Mouse (Mus musculus): ENCODE data around the gene Mgat4a. TPM values are rescaled to one million over a fixed set of nuclear protein-coding genes. Genes with fewer than 3 reads are reported as not detected.
A peak's percentile ranks its signal among the peaks of the same experiment; 100 is the strongest.

Gene Mgat4a
- polyA plus RNA-seq, 1 experiment: 20.6 TPM

GRCm38 (mm10) chr1:37495104-37495503, 45.7 kb downstream of the Mgat4a start:
- TF ChIP-seq CTCF (IDR thresholded peaks at IDR 0.05; ENCODE audit: borderline replicate concordance, control insufficient read depth, extremely low read depth, insufficient read depth, low read length, poor library complexity) (no peak), POLR2A (IDR thresholded peaks at IDR 0.05; ENCODE audit: control insufficient read depth, extremely low read depth, insufficient read depth, low read length, poor library complexity) (no peak)
- H3K4me3 ChIP-seq (ENCODE audit: control insufficient read depth, insufficient read depth, low read length): no peak overlapping the region

DNA sequence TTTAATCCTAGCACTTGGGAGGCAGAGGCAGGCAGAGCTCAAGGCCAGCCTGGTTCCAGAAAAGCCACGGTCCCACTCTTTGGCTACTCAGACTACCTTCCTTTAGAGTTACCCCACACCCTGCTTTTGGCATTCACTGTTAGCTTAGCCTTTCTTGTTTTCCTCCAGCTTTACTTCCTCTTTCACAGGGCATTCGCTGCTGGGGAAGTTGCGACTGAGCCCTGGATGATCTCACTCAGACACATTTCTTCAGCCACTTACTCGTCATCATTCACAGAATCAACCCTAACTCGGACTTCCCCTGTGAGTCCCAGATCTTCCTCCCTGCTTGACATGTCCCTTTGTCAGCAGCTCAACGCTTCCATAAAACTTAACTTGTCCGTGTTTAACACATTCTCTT, 49.1 kb downstream of the Mgat4a start:
- Histone ChIP-seq H3K36me3 (ENCODE audit: control insufficient read depth, insufficient read depth, low read length) (peaks cover 6% of the 10 kb centered on the region; the same call in 1 of the 2 replicates), H3K27ac (ENCODE audit: control insufficient read depth, insufficient read depth, low read length) (peak overlapping the region; percentile 80), H3K27me3 (ENCODE audit: control insufficient read depth, insufficient read depth, low read length) (no peaks in the 10 kb centered on the region), H3K4me3 (ENCODE audit: control insufficient read depth, insufficient read depth, low read length) (peak overlapping the region; percentile 3; the same call in 1 of the 2 replicates), H3K4me1 (replicated peaks; ENCODE audit: control insufficient read depth, insufficient read depth, low read length) (peaks cover 28% of the 10 kb centered on the region)
- TF ChIP-seq POLR2A (IDR thresholded peaks at IDR 0.05; ENCODE audit: control insufficient read depth, extremely low read depth, insufficient read depth, low read length, poor library complexity) (no peak), CTCF (IDR thresholded peaks at IDR 0.05; ENCODE audit: borderline replicate concordance, control insufficient read depth, extremely low read depth, insufficient read depth, low read length, poor library complexity) (no peak)
- 5% methylated on average over 7 of the region's 7 CpGs for WGBS
- no peak for DNase-seq

More at GRCm38 (mm10) chr1:37495104-37495503, 45.7 kb downstream of the Mgat4a start:
- H3K36me3 ChIP-seq (ENCODE audit: control insufficient read depth, insufficient read depth, low read length): no peaks in the 10 kb centered on the region
- H3K4me1 ChIP-seq (replicated peaks; ENCODE audit: control insufficient read depth, insufficient read depth, low read length): peaks cover 22% of the 10 kb centered on the region
- 90% methylated on average over 3 of the region's 3 CpGs for WGBS
- no peaks in the 10 kb centered on the region for H3K27me3 ChIP-seq (ENCODE audit: control insufficient read depth, insufficient read depth, low read length)
- no peak for DNase-seq
- H3K27ac ChIP-seq (ENCODE audit: control insufficient read depth, insufficient read depth, low read length): no peak overlapping the region

DNA sequence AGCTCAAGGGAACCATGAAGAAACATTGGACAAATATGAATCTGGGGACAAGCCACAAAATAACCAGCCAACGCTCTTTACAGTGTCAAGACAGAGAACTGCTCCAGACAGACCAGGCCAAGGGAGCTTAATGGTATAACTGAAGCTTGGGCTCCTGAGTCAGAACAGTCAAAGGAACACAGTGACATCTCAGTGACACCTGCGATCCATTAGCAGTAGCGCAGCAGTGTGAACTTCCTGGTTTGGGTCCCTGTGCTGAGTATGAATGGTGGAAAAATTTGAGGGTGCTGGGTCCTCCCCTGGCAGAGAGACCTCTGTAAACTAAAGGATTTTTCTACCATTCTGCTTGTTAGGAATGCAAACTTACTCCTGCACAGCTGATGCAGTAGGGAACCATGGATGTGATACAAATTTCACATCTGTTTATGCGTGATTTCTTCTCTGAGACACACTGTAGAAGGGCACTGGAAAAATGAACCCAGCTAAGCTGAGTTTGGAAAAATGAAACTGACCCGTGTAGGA, 50.1 kb downstream of the Mgat4a start:
- 45% methylated on average over 5 of the region's 5 CpGs for WGBS
- Histone ChIP-seq H3K27ac (ENCODE audit: control insufficient read depth, insufficient read depth, low read length) (peak overlapping the region; percentile 4; the same call in 1 of the 2 replicates), H3K36me3 (ENCODE audit: control insufficient read depth, insufficient read depth, low read length) (peaks cover 6% of the 10 kb centered on the region; the same call in 1 of the 2 replicates), H3K4me3 (ENCODE audit: control insufficient read depth, insufficient read depth, low read length) (no peak overlapping the region), H3K27me3 (ENCODE audit: control insufficient read depth, insufficient read depth, low read length) (no peaks in the 10 kb centered on the region), H3K4me1 (replicated peaks; ENCODE audit: control insufficient read depth, insufficient read depth, low read length) (peaks cover 26% of the 10 kb centered on the region)
- no peak for TF ChIP-seq CTCF (IDR thresholded peaks at IDR 0.05; ENCODE audit: borderline replicate concordance, control insufficient read depth, extremely low read depth, insufficient read depth, low read length, poor library complexity)
- no peak for TF ChIP-seq POLR2A (IDR thresholded peaks at IDR 0.05; ENCODE audit: control insufficient read depth, extremely low read depth, insufficient read depth, low read length, poor library complexity)
- no peak for DNase-seq

- TF ChIP-seq CTCF (IDR thresholded peaks at IDR 0.05; ENCODE audit: borderline replicate concordance, control insufficient read depth, extremely low read depth, insufficient read depth, low read length, poor library complexity): no peak
- Histone ChIP-seq H3K27me3 (ENCODE audit: control insufficient read depth, insufficient read depth, low read length) (no peaks in the 10 kb centered on the region), H3K4me3 (ENCODE audit: control insufficient read depth, insufficient read depth, low read length) (no peak overlapping the region), H3K4me1 (replicated peaks; ENCODE audit: control insufficient read depth, insufficient read depth, low read length) (peaks cover 26% of the 10 kb centered on the region), H3K36me3 (ENCODE audit: control insufficient read depth, insufficient read depth, low read length) (peaks cover 6% of the 10 kb centered on the region; the same call in 1 of the 2 replicates), H3K27ac (ENCODE audit: control insufficient read depth, insufficient read depth, low read length) (no peak overlapping the region)
- 60% methylated on average over 12 of the region's 12 CpGs for WGBS
- no peak for DNase-seq
These were observed 52.3 kb downstream of the Mgat4a start for GRCm38 (mm10) chr1:37488531-37488930.

DNA sequence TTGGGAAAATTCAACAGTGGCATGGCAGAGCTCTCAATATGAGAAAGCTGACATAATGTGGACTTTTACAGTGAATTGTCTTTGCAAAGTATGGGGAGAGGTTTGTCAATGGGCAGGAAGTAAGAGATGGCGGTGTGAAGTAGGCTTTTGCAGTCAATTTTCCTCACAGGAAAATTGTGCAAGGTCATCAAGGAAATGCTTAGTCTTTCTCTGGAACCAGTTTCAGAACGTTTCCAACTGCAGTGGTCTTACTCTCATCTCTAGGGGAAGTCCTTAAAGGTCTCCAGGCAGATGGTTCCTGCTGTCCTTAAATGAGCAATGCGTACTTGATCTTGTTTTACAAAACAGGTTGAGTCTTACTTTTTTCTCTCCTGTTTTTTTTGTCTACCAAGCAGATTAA, 53.8 kb downstream of the Mgat4a start:
- WGBS: 71% methylated on average over 3 of the region's 3 CpGs

DNA sequence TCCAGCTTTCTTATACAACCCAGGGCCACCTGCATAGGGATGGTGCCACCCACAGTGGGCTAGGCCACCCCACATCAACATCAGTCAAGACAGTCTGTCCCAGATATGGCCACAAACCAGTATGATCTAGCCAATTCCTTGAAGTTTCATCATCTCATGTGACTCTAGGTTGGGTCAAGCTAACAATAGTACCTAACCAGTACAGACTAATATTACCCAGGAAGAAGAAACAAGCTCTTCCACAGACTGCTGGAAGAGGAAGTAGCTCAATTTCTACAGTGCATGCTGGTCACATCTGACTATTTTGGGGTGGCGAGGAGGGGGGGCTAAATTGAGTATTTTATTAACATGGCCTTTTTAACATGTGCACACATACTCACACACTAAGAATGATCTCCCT, 54.4 kb downstream of the Mgat4a start:
- Histone ChIP-seq H3K27me3 (ENCODE audit: control insufficient read depth, insufficient read depth, low read length) (no peaks in the 10 kb centered on the region), H3K27ac (ENCODE audit: control insufficient read depth, insufficient read depth, low read length) (no peak overlapping the region), H3K4me1 (replicated peaks; ENCODE audit: control insufficient read depth, insufficient read depth, low read length) (peaks cover 17% of the 10 kb centered on the region), H3K36me3 (ENCODE audit: control insufficient read depth, insufficient read depth, low read length) (peaks cover 6% of the 10 kb centered on the region; the same call in 1 of the 2 replicates), H3K4me3 (ENCODE audit: control insufficient read depth, insufficient read depth, low read length) (no peak overlapping the region)
- WGBS: 91% methylated on average over 1 of the region's 1 CpGs
- DNase-seq: no peak
- TF ChIP-seq POLR2A (IDR thresholded peaks at IDR 0.05; ENCODE audit: control insufficient read depth, extremely low read depth, insufficient read depth, low read length, poor library complexity): no peak
- no peak for TF ChIP-seq CTCF (IDR thresholded peaks at IDR 0.05; ENCODE audit: borderline replicate concordance, control insufficient read depth, extremely low read depth, insufficient read depth, low read length, poor library complexity)

More for the DNA sequence above, 53.8 kb downstream of the Mgat4a start:
- H3K27ac ChIP-seq (ENCODE audit: control insufficient read depth, insufficient read depth, low read length): no peak overlapping the region
- no peaks in the 10 kb centered on the region for H3K27me3 ChIP-seq (ENCODE audit: control insufficient read depth, insufficient read depth, low read length)
- TF ChIP-seq POLR2A (IDR thresholded peaks at IDR 0.05; ENCODE audit: control insufficient read depth, extremely low read depth, insufficient read depth, low read length, poor library complexity) (no peak), CTCF (IDR thresholded peaks at IDR 0.05; ENCODE audit: borderline replicate concordance, control insufficient read depth, extremely low read depth, insufficient read depth, low read length, poor library complexity) (no peak)
- DNase-seq: no peak
- H3K36me3 ChIP-seq (ENCODE audit: control insufficient read depth, insufficient read depth, low read length): peaks cover 6% of the 10 kb centered on the region; the same call in 1 of the 2 replicates
- no peak overlapping the region for H3K4me3 ChIP-seq (ENCODE audit: control insufficient read depth, insufficient read depth, low read length)
- peaks cover 18% of the 10 kb centered on the region for H3K4me1 ChIP-seq (replicated peaks; ENCODE audit: control insufficient read depth, insufficient read depth, low read length)

GRCm38 (mm10) chr1:37484612-37485011, 56.2 kb downstream of the Mgat4a start:
- TF ChIP-seq CTCF (IDR thresholded peaks at IDR 0.05; ENCODE audit: borderline replicate concordance, control insufficient read depth, extremely low read depth, insufficient read depth, low read length, poor library complexity): no peak
- TF ChIP-seq POLR2A (IDR thresholded peaks at IDR 0.05; ENCODE audit: control insufficient read depth, extremely low read depth, insufficient read depth, low read length, poor library complexity): no peak
- H3K36me3 ChIP-seq (ENCODE audit: control insufficient read depth, insufficient read depth, low read length): peaks cover 6% of the 10 kb centered on the region; the same call in 1 of the 2 replicates
- DNase-seq: no peak
- no peak overlapping the region for H3K27ac ChIP-seq (ENCODE audit: control insufficient read depth, insufficient read depth, low read length)
- peaks cover 25% of the 10 kb centered on the region for H3K4me1 ChIP-seq (replicated peaks; ENCODE audit: control insufficient read depth, insufficient read depth, low read length)
- WGBS: 98% methylated on average over 4 of the region's 4 CpGs
- no peak overlapping the region for H3K4me3 ChIP-seq (ENCODE audit: control insufficient read depth, insufficient read depth, low read length)
- no peaks in the 10 kb centered on the region for H3K27me3 ChIP-seq (ENCODE audit: control insufficient read depth, insufficient read depth, low read length)

Measured in thymus, adult 2 months (tissue).